Mouse (Mus musculus) cortical plate, adult 2 months (tissue): ENCODE measurements around the gene Slc22a12. TPM values are rescaled to one million over a fixed set of nuclear protein-coding genes. Genes with fewer than 3 reads are reported as not detected.

Experiments used
- H3K27ac ChIP-seq: fragments of 200-500 bp; 2 replicates; pipeline ENCODE4 v1.5.1; 2012; ENCODE audit warnings: low read length, control low read depth, inconsistent platforms; ENCODE audit not compliant: insufficient read depth
- H3K4me1 ChIP-seq: fragments of 200-500 bp; 2 replicates; pipeline ENCODE4 v1.6.1; 2011; ENCODE audit warnings: low read length; ENCODE audit not compliant: control insufficient read depth, insufficient read depth
- H3K4me3 ChIP-seq: fragments of 200-500 bp; 2 replicates; pipeline ENCODE4 v1.5.1; 2011; ENCODE audit warnings: mild to moderate bottlenecking, low read length, control low read depth; ENCODE audit not compliant: insufficient read depth
- CTCF ChIP-seq: fragments of 200-500 bp; IDR thresholded peaks from 2 replicates; pipeline ENCODE4 v1.5.1; 2011; ENCODE audit warnings: mild to moderate bottlenecking, control low read depth, low read length; ENCODE audit not compliant: insufficient read depth; ENCODE audit errors: extremely low read depth
- POLR2A ChIP-seq: fragments of 200-500 bp; IDR thresholded peaks from 2 replicates; pipeline ENCODE4 v1.6.1; 2011; ENCODE audit warnings: mild to moderate bottlenecking, low read length, control low read depth; ENCODE audit not compliant: insufficient read depth; ENCODE audit errors: extremely low read depth
- polyA plus RNA-seq: library from polyadenylated mRNA; depleted of rRNA; stranded (reverse); fragments of >200 nt; gene quantifications from 2 replicates; pipeline ENCODE4 v1.2.3, GENCODE M21; 2012; rRNA removed

The Slc22a12 gene
- polyA plus RNA-seq, result 0.15 and 0.38 TPM in 2 replicates

DNA sequence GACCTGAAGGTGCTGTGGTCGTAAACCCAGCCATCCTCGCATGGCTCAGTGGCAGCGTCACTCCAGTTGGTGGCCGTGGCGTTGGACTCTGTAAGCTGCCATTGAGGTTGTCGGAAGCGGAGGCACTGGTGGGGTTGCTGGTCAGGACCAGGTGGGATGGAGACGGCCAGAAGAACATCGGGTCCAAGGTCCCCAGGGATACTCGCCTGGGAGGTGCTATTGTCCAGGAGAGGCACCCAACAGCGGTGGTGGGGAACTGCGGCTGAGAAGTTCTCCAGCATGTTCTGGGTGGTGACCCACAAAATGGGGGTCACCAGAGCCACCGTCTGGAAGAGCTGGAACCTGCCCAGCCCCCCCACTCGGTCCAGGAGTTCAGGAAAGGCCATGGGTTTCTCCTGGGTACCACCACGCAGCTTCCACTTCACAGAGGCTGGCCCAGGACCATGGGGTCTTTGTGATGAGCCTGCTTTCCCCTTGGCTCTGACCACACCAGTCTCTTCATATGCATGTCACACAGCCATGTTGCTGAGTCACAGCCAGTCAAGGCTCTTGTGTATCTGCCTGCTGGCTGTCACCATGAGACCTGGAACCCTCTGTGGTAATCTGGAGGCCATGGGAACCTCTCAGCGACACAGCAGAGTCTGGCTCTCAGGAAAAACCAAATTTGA, at the start of gene Slc22a12:
Slc22a12 (minus strand) TSS at position 666 of the 668 bp plus-strand sequence.
- no peaks in the 10 kb centered on the region for H3K4me1 ChIP-seq
- H3K27ac ChIP-seq, result no peak within 1 kb of the TSS
- TF ChIP-seq CTCF (no peak), POLR2A (no peak)
- no peak within 1 kb of the TSS for H3K4me3 ChIP-seq

DNA sequence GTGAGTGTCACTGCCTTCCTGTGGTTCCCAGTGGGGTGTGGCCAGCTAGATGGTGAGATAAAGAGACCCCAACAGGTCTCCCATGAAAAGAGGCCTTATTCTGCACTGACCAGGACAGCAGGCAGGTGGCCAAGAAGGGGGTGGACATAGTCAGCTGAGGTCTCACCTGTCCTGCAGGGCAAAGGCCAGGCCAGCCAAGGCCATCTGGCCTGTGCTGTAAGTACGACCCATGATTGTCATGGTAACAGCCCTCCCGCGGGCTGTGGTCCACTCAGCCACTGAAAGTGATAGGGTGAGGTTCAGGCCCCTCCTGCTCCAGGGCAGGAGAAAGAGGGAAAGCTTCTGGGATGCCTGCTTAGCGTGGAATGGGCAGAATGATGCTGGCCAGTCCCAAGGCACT, 29.2 kb upstream of the Slc22a12 start:
- no peak for TF ChIP-seq CTCF
- Histone ChIP-seq H3K4me1 (peaks cover 7% of the 10 kb centered on the region), H3K4me3 (no peak overlapping the region), H3K27ac (no peak overlapping the region)

DNA sequence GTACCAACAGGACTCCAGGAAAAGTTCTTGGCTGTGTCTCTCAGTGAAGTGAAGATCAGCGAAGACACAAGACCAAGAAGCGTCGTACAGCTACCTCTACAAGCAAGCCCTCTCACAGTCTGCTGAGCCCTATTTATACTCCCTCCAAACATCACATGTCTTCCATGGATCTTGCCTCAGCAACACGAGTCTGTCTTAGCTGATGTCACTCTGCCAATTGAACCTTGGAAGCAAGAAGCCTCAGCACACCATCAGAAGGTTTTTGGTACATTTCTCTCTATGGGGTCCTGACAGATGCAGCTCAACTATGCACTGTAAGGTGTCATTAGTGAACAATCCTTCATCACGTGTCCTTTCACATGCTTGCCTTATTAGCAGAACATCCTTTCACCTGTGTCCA, 28.6 kb upstream of the Slc22a12 start:
- TF ChIP-seq POLR2A, result no peak
- TF ChIP-seq CTCF, result no peak
- Histone ChIP-seq H3K4me1 (peaks cover 7% of the 10 kb centered on the region), H3K27ac (no peak overlapping the region), H3K4me3 (no peak overlapping the region)

DNA sequence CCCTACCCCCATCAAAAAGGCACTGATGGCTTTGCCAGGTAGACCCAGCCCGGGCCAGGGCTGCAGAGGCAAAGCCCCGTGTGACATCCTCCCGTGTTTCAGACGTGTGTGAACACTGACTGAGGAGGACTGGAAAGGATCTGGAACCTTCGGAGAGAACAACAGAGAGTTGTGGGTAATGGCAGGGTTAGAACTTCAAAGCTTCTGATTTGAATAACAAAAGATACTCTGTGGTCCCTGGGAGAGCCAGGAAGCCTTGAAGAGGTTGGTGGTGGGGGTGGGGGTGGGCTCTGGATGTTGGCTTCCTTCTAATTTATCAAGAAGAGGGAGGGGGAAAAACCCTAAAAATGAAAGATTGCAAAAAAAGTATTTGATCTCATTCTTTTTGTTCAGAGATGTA, 26.7 kb upstream of the Slc22a12 start:
- no peak overlapping the region for H3K27ac ChIP-seq
- TF ChIP-seq POLR2A, result no peak
- TF ChIP-seq CTCF, result no peak
- no peak overlapping the region for H3K4me3 ChIP-seq
- H3K4me1 ChIP-seq, result peaks cover 7% of the 10 kb centered on the region

DNA sequence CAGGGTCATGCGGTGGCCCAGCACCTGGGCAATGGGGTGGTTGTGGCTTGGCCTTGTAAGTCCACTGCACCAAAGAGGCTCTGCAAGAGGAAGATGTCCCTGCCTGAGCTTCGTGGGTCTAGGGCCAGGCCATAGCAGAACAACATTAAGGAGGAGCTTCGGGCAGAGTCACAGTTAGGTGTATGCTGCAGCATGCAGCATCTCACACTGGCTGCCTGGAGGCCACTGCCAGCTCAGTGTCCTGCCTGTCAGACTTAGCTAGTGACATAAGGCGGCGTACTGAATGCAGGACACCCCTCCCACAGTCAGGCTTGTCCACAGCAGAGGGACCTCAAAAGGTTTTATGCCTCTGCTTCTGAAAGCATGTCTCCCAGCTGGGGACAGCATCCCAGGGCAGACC, 26.2 kb upstream of the Slc22a12 start:
- TF ChIP-seq CTCF (no peak), POLR2A (no peak)
- Histone ChIP-seq H3K4me3 (no peak overlapping the region), H3K4me1 (peaks cover 7% of the 10 kb centered on the region), H3K27ac (no peak overlapping the region)

DNA sequence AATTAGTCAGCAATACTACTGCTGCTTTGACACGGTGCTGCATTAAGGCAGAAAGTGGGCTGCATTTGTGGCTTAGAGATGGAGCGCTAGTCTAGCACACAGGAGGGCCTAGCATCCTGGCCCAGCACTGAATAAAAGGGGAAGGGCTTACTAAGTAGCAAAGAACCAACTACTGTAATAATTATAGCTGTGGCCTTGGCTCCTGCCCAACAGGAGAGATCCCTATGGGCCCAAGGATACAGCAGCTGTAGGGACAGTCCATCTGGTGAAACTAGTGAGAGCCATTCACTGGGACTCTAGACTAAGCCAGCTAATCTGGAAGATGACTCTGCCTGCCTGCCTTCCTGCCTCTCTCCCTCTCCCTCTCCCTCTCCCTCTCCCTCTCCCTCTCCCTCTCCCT, 23.6 kb upstream of the Slc22a12 start:
- Histone ChIP-seq H3K4me1 (peaks cover 4% of the 10 kb centered on the region), H3K27ac (no peak overlapping the region), H3K4me3 (no peak overlapping the region)
- TF ChIP-seq CTCF, result no peak
- no peak for TF ChIP-seq POLR2A

DNA sequence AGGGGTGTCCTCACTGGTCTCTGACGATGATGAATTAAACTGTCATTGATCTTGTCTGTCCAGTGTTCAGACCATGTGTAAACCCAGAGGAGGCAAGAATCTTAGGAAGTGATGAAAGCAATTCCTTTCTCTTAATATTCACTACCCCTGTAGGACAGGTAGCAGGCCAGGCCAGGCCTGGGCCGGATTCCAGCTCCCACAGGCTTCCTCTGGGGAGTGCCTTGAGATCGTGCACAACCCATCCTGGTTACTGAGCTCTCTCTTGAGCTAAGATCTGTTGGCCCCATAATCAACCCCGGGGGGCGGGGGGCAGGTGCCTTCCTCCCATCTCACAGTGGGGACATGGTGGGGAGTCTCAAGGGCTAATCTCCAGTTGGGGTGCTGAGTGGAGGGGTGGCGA, 22.3 kb upstream of the Slc22a12 start:
- TF ChIP-seq POLR2A (no peak), CTCF (no peak)
- Histone ChIP-seq H3K27ac (no peak overlapping the region), H3K4me3 (no peak overlapping the region), H3K4me1 (no peaks in the 10 kb centered on the region)

DNA sequence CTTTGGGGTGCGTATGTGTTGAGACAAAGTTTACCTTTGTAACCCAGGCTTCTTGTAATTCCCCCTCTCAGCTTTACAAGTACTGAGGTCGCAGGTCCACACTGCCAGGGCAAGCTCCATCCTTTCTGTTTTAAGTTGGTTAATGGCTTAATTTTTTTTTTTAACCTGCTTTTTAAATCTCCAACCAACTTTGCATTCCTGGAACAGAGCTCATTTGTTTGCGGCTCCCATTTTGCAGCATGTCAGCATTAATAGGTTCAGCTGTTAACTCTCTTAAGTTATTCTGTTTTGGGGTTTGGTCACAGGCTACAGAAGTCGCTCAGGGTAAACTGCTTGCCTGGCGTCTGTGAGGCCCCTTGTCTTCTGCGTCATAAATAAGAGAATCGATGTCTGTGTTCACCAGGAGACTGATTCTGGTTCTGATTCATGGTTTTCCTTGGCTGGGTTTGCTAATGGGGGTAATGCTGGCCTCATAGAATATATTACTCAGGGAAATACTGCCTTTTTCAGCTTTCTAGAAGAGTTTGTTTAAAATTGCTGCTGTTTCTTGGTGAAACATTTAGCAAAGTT, 17.5 kb upstream of the Slc22a12 start:
- no peak for TF ChIP-seq CTCF
- TF ChIP-seq POLR2A, result no peak
- Histone ChIP-seq H3K4me1 (no peaks in the 10 kb centered on the region), H3K27ac (no peak overlapping the region), H3K4me3 (no peak overlapping the region)

DNA sequence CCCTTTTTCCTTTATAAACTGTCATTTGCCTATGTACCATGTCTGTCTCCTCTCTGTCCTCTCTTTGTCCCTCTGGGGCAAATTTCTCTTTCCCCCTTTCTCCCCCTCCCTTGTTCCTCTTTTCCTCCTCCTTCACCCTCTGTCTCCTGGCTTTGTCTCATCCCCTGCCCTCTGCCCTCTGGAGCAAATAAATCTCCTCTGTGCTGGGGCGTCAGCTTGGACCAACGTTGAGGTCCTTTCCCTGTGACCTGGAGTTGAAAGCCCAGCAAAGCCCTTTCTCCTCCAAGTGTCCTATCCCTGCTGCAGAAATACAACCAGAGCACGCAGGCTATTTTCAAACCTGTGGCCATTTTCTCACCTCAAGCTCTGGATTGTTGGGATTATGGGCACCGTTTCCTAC, 16.7 kb upstream of the Slc22a12 start:
- TF ChIP-seq POLR2A, result no peak
- no peak for TF ChIP-seq CTCF
- Histone ChIP-seq H3K4me1 (no peaks in the 10 kb centered on the region), H3K27ac (no peak overlapping the region)

DNA sequence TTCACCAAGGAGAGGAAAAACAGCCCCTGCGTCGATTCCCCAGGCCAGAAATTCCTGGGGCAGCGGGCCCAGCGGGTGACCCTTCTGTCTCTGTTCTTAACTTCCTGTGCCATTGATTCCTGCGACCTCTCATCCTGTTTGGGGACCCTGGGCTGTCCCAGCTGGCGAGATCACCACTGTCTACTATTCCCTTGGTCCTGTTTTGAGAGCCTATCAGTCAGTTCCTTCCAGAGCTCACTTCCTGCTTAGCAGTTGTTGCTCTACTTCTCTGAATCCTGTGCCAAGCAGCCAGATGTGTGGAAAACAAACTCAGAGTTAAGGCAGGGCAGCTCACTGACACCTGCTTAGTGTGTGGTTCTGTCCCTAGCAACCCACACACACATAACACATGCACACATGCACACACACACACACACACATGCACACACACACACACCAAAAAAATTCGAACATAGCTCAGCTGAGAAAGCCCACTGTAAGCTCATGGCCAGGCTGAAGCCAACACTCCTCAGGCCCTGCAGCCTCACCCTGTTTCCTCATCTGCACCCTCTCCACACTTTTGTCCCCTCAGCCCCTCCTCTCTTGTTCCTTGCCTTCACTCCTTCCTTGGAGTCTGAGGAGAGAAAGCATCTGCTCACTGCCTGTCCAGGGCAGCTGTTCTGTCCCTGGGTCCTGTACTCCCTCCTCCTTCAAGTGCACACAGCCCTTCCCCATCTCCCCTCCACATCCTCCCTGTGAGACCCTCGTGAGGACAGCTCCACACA, 11.2 kb upstream of the Slc22a12 start:
- Histone ChIP-seq H3K4me3 (no peak overlapping the region), H3K4me1 (peaks cover 4% of the 10 kb centered on the region), H3K27ac (no peak overlapping the region)
- no peak for TF ChIP-seq CTCF
- no peak for TF ChIP-seq POLR2A

More for the DNA sequence above, 16.7 kb upstream of the Slc22a12 start:
- H3K4me3 ChIP-seq, result no peak overlapping the region
